Mouse (Mus musculus) heart, postnatal 0 days (tissue): ENCODE results near the gene Cct7.

Source experiments
- CTCF ChIP-seq: IDR thresholded peaks from 2 replicates; pipeline ENCODE4 v1.5.1; 2016; ENCODE audit warnings: antibody characterized with exemption, control low read depth, low read depth
- EP300 ChIP-seq: IDR thresholded peaks from 2 replicates; pipeline ENCODE4 v1.6.1; 2016; ENCODE audit warnings: antibody characterized with exemption, low read depth

DNA sequence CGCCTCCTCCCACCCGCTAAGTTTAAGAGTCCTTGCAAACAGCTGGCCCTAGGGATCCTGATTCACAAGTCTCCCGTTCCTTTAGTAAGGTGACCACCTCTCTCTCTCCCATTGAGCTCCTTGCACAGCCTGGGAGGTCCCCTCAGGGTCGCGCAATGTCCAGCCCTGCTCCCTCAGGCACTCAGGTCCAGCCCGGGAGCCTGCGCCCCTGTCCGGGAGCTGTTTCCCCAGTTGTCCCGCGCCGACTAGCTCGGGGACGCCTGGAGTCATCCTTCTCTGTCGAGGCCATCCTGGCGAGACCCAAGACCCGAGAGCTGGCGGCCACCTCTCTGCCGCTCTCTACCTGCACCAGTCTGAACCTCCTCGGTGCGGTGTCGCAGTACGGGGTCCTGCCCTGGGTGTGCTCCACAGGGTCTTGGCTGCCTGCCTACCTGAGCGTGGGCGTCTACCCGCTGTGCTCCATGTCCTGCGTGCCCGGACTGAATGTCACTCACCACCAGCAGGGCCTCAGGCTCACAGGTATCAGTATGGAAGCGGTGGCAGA, 27.4 kb upstream of the Cct7 start, which contains the start of gene Noto:
- TF ChIP-seq EP300 = no peak
- TF ChIP-seq CTCF = no peak
